Mouse (Mus musculus) c-Kit-positive CD71-negative TER-119-negative erythroid progenitor cells, embryonic 14.5 days (primary cell): ENCODE data around the gene Mtf2.
"Not testable (repeated sequence)": the region's sequence is repeated elsewhere in the genome, so short reads cannot be mapped to it uniquely, and the experiment has no call there.

Experiments used
- DNase-seq: peaks from one replicate; pipeline ENCODE4 v3.0.0-alpha.2; 2013; ENCODE audit warnings: low read depth

Gene Mtf2

DNA sequence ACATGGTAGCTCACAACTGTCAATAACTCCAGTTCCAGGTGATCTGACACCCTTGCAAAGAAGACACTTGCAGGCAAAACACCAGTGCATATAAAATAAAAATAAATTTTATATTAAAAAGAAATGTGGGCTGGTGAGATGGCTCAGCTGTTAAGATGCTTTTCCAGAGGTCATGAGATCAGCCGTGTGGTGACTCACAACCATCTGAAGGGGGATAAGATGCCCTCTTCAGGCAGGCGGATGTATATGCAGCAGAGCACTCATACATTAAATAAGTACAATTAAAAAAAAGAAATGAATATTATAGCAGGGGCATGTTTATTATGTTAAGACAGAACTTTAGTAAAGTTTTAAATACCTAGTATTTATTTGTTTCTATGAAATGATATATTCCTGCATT is 16.9 kb downstream of the Mtf2 start:
- peak; percentile 29 for DNase-seq

GRCm38 (mm10) chr5:108085440-108085839 is 20.0 kb downstream of the Mtf2 start:
- no peak for DNase-seq

DNA sequence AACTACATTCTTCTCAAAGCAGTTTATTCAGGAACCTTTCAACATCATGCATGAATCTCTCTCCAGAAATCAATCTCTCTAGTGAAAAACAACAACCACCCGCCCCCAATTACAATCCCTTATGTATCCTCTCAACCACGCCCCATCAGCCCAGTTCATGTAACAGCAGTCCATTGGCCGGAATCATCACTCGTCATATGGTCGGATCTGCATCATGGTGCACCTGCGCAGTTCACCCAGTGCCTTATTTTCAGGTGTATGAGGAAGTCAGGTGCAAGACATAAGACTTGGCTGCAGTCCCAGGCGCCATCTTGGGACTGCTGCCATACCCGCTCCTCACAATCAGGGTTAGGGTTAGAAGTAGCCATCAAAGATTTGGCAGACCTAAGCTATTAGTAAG is 27.3 kb downstream of the Mtf2 start:
- DNase-seq: not testable (repeated sequence)

DNA sequence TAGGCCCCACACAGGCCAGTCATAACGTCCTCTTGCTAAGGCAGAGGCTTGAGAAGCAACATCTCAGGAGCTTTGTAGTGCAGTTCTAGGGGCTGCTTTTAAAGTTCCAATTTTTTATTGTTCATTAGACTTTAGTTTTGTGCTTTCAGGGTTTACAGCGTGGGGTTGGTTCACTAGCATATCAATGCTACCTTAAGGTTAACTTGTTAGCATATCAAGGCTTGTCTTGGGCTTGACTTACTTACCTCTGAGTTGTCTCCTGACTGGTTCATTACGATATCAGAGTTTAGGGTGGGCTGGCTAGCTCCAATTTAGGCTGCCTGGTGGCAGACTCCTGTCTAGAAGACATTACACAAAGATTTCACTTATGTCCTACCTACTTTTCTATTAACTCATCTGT is 32.2 kb downstream of the Mtf2 start:
- no peak for DNase-seq

GRCm38 (mm10) chr5:108100196-108100595 is 34.7 kb downstream of the Mtf2 start:
- DNase-seq: no peak

DNA sequence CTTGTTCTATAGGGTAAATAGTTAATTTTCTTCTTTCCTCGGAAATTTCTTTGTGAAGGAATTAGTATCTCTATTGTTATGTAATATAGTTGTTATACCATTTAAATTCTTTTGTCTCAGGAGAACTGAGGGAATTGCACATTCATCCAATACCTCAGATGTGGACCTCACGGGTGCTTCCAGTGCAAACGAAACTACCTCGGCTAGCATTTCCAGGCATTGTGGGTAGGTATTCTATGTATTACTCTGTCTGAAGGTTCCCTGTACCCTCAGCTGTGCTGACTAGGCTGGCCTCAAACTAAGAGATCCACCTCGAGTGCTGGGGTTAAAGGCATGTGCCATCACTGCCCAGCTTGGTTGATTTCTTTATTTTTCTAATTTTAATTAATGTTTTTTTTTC is 38.8 kb downstream of the Mtf2 start:
- DNase-seq: no peak

GRCm38 (mm10) chr5:108109346-108109745 is 43.9 kb downstream of the Mtf2 start:
- DNase-seq: no peak

DNA sequence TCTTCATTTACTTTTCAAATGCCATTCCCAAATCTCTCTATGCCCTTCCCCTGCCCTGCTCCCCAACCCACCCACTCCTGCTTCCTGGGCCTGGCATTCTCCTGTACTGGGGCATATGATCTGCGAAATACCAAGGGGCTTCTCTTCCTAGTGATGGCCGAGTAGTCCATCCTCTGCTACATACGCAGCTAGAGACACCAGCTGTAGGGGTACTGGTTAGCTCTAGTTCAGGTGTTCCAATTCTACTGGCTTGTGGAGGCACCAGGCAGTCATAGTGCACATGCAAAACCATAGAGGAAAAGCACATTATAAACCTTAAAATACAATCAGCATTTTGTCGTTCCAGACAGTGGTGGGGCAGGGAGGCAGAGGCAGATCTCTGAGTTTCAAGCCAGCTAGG is 52.2 kb downstream of the Mtf2 start:
- no peak for DNase-seq

GRCm38 (mm10) chr5:108120221-108120900 is 54.9 kb downstream of the Mtf2 start:
- no peak for DNase-seq

GRCm38 (mm10) chr5:108131849-108132440 is 66.5 kb downstream of the Mtf2 start:
- peak; percentile 60 for DNase-seq

- DNase-seq: peak; percentile 97
Observed at GRCm38 (mm10) chr5:108132441-108133243, 67.2 kb downstream of the Mtf2 start, which contains the start of the genes Tmed5 and Ccdc18. Gene Tmed5, minus strand, starts transcription at chr5:108132620. Gene Ccdc18, plus strand, starts transcription at chr5:108132875.

GRCm38 (mm10) chr5:108152592-108152991 is 87.1 kb downstream of the Mtf2 start:
- no peak for DNase-seq
